Mouse (Mus musculus) liver, embryonic 14.5 days (tissue): ENCODE results near the gene B430306N03Rik. TPM values are rescaled to one million over a fixed set of nuclear protein-coding genes. Genes with fewer than 3 reads are reported as not detected.
"Not testable (repeated sequence)": the region's sequence is repeated elsewhere in the genome, so short reads cannot be mapped to it uniquely, and the experiment has no call there.

Experiments
- ATAC-seq: fragments of 200-750 bp; cut with Nextera tagmentation; 2 replicates; pipeline ENCODE4 v1.8.0; 2017; ENCODE audit warnings: moderate number of reproducible peaks, mild to moderate bottlenecking, moderate library complexity; ENCODE audit not compliant: insufficient read depth
- DNase-seq, 3 experiments: peaks; one replicate each; pipeline ENCODE4 v3.0.0-alpha.2; 2012 to 2013; ENCODE audit warnings: low read depth in 3 of 3, low spot score in 3 of 3
- H3K27ac ChIP-seq: fragments of 300-500 bp; sonication (generic); 2 replicates; pipeline ENCODE4 v1.5.1; 2014; ENCODE audit warnings: moderate library complexity, mild to moderate bottlenecking, control low read depth, inconsistent platforms
- H3K27me3 ChIP-seq: fragments of 300-500 bp; sonication (generic); 2 replicates; pipeline ENCODE4 v1.6.1; 2014; ENCODE audit warnings: mild to moderate bottlenecking, low read length, moderate library complexity; ENCODE audit not compliant: control insufficient read depth, insufficient read depth
- H3K36me3 ChIP-seq: fragments of 300-500 bp; sonication (generic); replicated peaks from 2 replicates; pipeline ENCODE4 v1.6.1; 2014; ENCODE audit warnings: low read depth; ENCODE audit not compliant: control insufficient read depth, insufficient read depth
- H3K4me1 ChIP-seq, 2 experiments: fragments of 200-500 bp in 1 of 2; fragments of 300-500 bp in 1 of 2; sonication (generic) in 1 of 2; replicated peaks; 2 replicates each; pipeline ENCODE4 v1.6.1; 2012 to 2014; ENCODE audit warnings: antibody characterized with exemption in 1 of 2, inconsistent platforms in 1 of 2, low read length in 1 of 2; ENCODE audit not compliant: control insufficient read depth in 2 of 2, insufficient read depth in 2 of 2
- H3K4me2 ChIP-seq: fragments of 300-500 bp; sonication (generic); 2 replicates; pipeline ENCODE4 v1.6.1; 2014; ENCODE audit warnings: low read depth, mild to moderate bottlenecking, control low read depth, moderate library complexity
- H3K4me3 ChIP-seq, 2 experiments: fragments of 200-500 bp in 1 of 2; fragments of 300-500 bp in 1 of 2; sonication (generic) in 1 of 2; 2 replicates each; pipeline ENCODE4 v1.5.1; 2012 to 2014; ENCODE audit warnings: low read depth in 2 of 2, low read length in 2 of 2, mild to moderate bottlenecking in 2 of 2, control low read depth in 1 of 2, inconsistent platforms in 1 of 2, moderate library complexity in 1 of 2; ENCODE audit not compliant: insufficient read depth in 1 of 2
- H3K9ac ChIP-seq: fragments of 300-500 bp; sonication (generic); replicated peaks from 2 replicates; pipeline ENCODE4 v1.6.1; 2014; ENCODE audit warnings: mild to moderate bottlenecking, control low read depth, moderate library complexity
- H3K9me3 ChIP-seq: fragments of 300-500 bp; sonication (generic); 2 replicates; pipeline ENCODE4 v1.6.1; 2016; ENCODE audit warnings: low read length, mixed read lengths; ENCODE audit not compliant: control insufficient read depth
- CTCF ChIP-seq: IDR thresholded peaks from 2 replicates; pipeline ENCODE4 v1.5.1; 2016; ENCODE audit warnings: antibody characterized with exemption, low read depth, control low read depth
- EP300 ChIP-seq: IDR thresholded peaks from 2 replicates; pipeline ENCODE4 v1.6.1; 2016; ENCODE audit warnings: antibody characterized with exemption, low read depth
- WGBS: fragments of 180-500 bp; shearing (Covaris S2); extraction: QIAGEN DNeasy Blood & Tissue Kit; methylation state at CpG from one replicate; pipeline ENCODE4 v1.1.7; 2014; ENCODE audit not compliant: insufficient replicate concordance; 5-methylcytosine and 5-hydroxymethylcytosine counted together
- polyA plus RNA-seq, 2 experiments: library from polyadenylated mRNA; depleted of rRNA in 1 of 2; stranded (reverse) in 1 of 2; unstranded in 1 of 2; fragments of >200 nt; fragmentation: Nextera tagmentation in 1 of 2; extraction: Ambion mirVana in 1 of 2; gene quantifications; 2 replicates each; pipeline versions ENCODE4 v1.2.1 to v1.2.3; 2012 to 2014

The B430306N03Rik gene
- polyA plus RNA-seq, 2 experiments, result 1.8 to 2.6 TPM

DNA sequence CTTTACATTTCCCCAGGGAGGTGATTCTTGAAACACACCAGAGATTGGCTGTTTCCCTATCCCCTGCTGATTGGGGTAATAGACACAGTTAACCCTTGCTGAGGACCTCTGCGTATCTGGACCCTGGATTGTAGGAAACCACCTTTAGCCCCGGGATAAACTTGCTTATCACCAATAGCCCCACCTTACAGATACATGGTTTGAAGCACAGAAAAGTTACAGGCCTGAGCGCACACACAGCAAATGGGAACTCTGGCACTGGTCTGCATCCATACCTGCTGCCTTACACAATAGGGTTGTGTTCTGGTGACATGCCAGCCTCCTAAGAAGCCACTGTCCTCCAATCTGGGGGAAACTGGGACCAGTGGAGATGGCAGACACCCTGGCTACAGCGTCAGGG, 29.9 kb downstream of the B430306N03Rik start:
- Histone ChIP-seq H3K36me3 (no peaks in the 10 kb centered on the region), H3K4me2 (no peak overlapping the region), H3K4me1 (peaks cover 4 to 6% of the 10 kb centered on the region in 2 experiments; a peak in 2 of 4 replicates), H3K9me3 (no peaks in the 10 kb centered on the region), H3K9ac (no peak overlapping the region), H3K4me3 (no peak overlapping the region), H3K27me3 (no peaks in the 10 kb centered on the region), H3K27ac (no peak overlapping the region)
- DNase-seq (no peak), ATAC-seq (no peak)
- TF ChIP-seq CTCF (no peak), EP300 (no peak)
- 54% methylated on average over 4 of the region's 4 CpGs for WGBS

DNA sequence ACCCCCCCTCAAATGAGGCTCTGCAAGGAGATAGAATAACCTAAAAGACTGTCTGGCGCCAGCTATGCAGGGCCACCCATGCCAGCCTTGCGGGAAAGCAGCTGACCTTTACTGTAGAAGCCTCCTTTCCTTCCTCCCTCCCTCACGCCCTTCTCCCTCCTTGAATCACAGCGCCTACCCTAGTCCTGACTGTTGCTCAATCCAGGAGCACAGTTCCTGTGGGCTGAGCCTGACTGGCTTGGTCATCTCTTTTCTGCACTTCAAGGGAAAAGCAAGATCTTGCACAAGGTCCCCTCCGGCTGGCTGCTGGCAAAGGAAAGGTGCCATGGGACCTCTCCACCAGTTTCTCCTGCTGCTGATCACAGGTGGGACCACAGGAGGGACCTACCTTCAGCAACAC, 30.3 kb downstream of the B430306N03Rik start, which contains the start of gene Trem2:
Gene Trem2, plus strand, starts transcription at position 171 of the 400 bp plus-strand sequence.
- Histone ChIP-seq H3K9ac (no peak within 1 kb of the TSS), H3K9me3 (no peaks in the 10 kb centered on the region), H3K4me3 (no peak within 1 kb of the TSS), H3K27me3 (no peaks in the 10 kb centered on the region), H3K36me3 (no peaks in the 10 kb centered on the region), H3K27ac (no peak within 1 kb of the TSS), H3K4me1 (peaks cover 4 to 6% of the 10 kb centered on the region in 2 experiments; a peak in 2 of 4 replicates), H3K4me2 (no peak within 1 kb of the TSS)
- DNase-seq (no peak), ATAC-seq (no peak)
- WGBS, result 55% methylated on average over 5 of the region's 5 CpGs
- TF ChIP-seq CTCF, result no peak
- TF ChIP-seq EP300, result no peak

- H3K9me3 ChIP-seq, result no peaks in the 10 kb centered on the region
- no peak overlapping the region for H3K27ac ChIP-seq
- WGBS, result 52% methylated on average over 4 of the region's 4 CpGs
- no peak overlapping the region for H3K4me2 ChIP-seq
- H3K4me3 ChIP-seq, result no peak overlapping the region
- no peak overlapping the region for H3K9ac ChIP-seq
- H3K36me3 ChIP-seq, result no peaks in the 10 kb centered on the region
- ATAC-seq, result no peak
- DNase-seq, result no peak
- H3K4me1 ChIP-seq, result peaks cover under 1 to 4% of the 10 kb centered on the region in 2 experiments; a peak in 2 of 4 replicates
- TF ChIP-seq EP300 (no peak), CTCF (no peak)
- H3K27me3 ChIP-seq, result no peaks in the 10 kb centered on the region
Measured at GRCm38 (mm10) chr17:48346834-48347233, 30.9 kb downstream of the B430306N03Rik start.

DNA sequence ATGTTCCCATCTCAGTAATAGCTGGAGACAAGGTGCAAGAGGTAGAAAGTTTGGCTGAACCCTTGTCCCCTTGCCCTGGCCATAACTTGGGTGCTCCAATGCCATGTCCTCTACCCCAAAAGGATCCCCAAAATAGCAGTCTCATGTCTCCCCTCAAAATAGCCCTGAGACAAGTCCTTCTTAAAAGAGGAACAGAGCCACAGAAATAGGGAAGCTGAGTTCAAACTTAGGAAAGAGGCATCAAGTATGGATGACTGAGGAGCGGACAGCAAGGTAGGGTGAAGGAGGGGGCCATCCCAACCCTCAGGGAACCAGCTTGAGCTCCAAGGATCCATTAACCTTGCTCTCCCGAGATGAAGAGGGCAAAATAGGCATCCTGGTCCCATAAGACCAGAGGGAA, 31.3 kb downstream of the B430306N03Rik start:
- Histone ChIP-seq H3K4me3 (no peak overlapping the region), H3K27ac (no peak overlapping the region), H3K4me1 (peaks cover 0 to under 1% of the 10 kb centered on the region in 2 experiments; a peak in 1 of 4 replicates), H3K9me3 (no peaks in the 10 kb centered on the region), H3K9ac (no peak overlapping the region), H3K36me3 (no peaks in the 10 kb centered on the region), H3K4me2 (no peak overlapping the region), H3K27me3 (no peaks in the 10 kb centered on the region)
- DNase-seq (no peak), ATAC-seq (no peak)
- TF ChIP-seq CTCF, result no peak
- TF ChIP-seq EP300, result no peak
- 45% methylated on average over 2 of the region's 2 CpGs for WGBS

DNA sequence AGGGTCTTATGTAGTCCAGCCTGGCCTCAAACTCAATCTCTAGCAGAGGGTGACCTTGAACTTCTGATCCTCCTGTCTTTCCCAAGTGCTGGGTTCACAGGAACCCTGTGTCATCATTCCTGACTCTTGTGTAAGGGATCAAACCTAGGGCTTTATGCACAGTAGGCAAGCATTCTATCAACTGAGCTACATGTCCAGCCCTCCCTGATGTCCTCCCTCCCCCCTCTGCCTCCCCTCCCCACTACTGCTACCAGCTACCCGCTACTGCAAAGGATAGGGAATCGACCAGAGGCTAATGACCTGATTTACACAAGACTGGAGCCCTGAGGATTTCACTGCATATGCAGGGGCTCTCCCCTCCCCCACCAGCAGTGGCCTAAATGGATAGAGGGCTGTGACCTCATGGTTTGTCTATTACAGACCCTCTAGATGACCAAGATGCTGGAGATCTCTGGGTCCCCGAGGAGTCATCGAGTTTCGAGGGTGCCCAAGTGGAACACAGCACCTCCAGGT, 34.8 kb downstream of the B430306N03Rik start:
- Histone ChIP-seq H3K4me2 (no peak overlapping the region), H3K27me3 (no peaks in the 10 kb centered on the region), H3K4me1 (no peaks in the 10 kb centered on the region; a peak in 1 of 4 replicates), H3K36me3 (no peaks in the 10 kb centered on the region), H3K9ac (no peak overlapping the region), H3K4me3 (no peak overlapping the region), H3K9me3 (no peaks in the 10 kb centered on the region), H3K27ac (no peak overlapping the region)
- no peak for ATAC-seq
- TF ChIP-seq EP300, result no peak
- TF ChIP-seq CTCF, result no peak
- WGBS, result 68% methylated on average over 5 of the region's 5 CpGs
- DNase-seq, result no peak

- H3K36me3 ChIP-seq, H3K9me3 ChIP-seq, H3K27me3 ChIP-seq, H3K9ac ChIP-seq, H3K4me3 ChIP-seq, H3K27ac ChIP-seq, ATAC-seq, DNase-seq, H3K4me1 ChIP-seq, H3K4me2 ChIP-seq: not testable (repeated sequence)
- 76% methylated on average over 7 of the region's 7 CpGs for WGBS
Measured at GRCm38 (mm10) chr17:48352976-48353375, 37.0 kb downstream of the B430306N03Rik start.
